Mouse (Mus musculus) lung, adult 18-20 months (tissue): Measurements from ENCODE around the gene Cgnl1.

ENCODE experiments used
- DNase-seq, 2 experiments: peaks; one replicate each; pipeline ENCODE4 v3.0.0; 2022; ENCODE audit warnings: mixed read lengths in 2 of 2

The Cgnl1 gene

GRCm38 (mm10) chr9:71766306-71766705 is 5.1 kb downstream of the Cgnl1 start:
- no peak for DNase-seq

GRCm38 (mm10) chr9:71764551-71764950 is 6.9 kb downstream of the Cgnl1 start:
- DNase-seq = no peak

DNA sequence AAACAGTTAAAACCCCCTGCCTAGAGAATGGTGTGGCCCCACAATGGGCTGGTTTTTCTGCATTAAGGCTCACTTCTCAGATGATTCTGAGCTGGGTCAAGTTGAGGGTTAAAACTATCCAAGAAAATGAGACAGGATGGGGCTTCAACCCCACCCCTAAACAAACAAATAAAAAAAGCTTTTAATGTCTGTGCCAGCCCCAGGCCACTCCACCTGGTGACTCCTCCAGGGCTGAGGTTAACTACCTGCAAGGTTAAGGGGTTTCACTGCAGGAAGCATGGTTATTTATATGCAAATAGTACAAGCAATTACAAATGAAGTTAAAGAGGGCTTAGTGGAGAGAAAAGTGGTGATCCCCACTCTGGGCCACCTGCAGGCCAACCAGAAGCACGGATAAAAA is 8.1 kb downstream of the Cgnl1 start:
- no peak for DNase-seq

DNA sequence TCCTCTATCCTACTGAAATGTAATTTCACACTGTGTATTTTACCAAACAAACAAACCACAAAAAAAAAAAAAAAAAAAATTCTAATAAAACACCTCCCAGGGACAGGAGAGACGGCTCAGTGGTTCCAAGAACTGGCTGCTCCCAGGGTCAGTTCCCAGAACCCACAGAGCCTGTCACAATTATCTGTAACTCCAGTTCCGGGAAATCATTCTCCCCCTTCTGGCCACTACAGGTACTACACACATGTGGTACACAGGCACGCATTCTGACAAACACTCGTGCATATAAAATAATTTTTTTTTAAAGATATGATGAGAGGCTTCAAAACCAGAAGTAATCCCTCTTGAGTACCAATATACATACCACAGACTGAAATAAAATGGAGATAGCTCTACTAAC is 9.7 kb downstream of the Cgnl1 start:
- DNase-seq = no peak

- no peak for DNase-seq
These were observed 10.8 kb downstream of the Cgnl1 start for GRCm38 (mm10) chr9:71760518-71761141.

- peak; percentile 71 to 75 for DNase-seq
These were observed 11.5 kb downstream of the Cgnl1 start for GRCm38 (mm10) chr9:71759893-71760292.

DNA sequence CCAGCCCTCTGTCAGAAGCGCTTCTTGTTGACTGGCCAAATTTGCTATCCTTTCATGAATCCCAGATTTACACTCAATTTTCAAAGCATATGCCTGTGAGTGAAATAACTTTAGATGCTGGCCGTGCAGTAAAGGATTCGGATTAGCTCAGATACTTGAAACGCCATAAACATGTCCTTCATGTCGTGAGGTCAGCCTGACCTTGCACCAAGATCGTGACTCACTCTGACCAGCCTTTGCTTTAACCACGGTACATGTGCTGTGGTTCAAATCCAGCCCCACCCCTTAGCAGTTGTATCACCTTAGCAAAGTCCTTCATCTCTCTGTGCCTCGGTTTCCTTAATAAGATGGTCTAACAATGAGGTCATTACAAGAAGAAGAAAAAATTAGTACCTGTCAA is 14.0 kb downstream of the Cgnl1 start:
- DNase-seq = no peak

DNA sequence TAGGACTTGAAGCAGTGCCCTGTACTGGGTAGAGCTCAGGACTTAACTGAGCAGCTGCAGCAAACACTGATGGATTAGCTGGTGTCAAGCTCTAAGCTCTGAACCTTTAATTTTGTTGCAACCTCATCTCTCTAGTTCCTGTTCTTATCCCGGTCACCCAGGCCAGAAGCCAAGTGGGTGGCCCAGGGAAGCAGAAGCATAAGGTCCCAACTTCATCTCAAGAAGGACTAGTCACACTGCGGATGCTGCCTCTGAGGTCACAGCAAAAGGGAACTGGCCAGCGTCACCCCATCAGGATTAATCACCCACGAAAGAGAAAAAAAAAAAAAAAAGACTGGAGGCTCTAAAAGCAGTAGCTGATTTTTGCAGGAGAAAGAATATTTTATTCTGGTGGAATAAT is 14.5 kb downstream of the Cgnl1 start:
- DNase-seq = peak in 1 of 2 experiments; percentile 20

DNA sequence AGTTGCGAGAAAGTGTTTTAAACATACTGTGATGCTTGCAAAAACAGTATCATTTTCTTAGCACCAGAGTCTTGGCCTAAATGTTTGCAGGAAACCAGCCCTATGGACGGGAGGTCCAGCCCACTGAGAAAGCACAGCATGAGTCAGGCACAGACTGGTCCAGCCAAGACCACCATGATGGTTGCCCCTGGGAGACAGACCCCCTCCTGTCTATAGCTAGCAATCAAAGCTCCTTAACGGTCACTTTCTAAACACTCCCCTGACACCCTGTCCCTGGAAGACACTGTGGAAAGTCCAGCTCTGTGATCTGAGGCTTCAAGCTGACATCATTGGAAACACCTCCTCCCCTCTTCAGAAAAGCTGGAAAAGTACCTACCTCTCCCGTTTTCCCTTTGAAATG is 17.4 kb downstream of the Cgnl1 start:
- DNase-seq = no peak

DNA sequence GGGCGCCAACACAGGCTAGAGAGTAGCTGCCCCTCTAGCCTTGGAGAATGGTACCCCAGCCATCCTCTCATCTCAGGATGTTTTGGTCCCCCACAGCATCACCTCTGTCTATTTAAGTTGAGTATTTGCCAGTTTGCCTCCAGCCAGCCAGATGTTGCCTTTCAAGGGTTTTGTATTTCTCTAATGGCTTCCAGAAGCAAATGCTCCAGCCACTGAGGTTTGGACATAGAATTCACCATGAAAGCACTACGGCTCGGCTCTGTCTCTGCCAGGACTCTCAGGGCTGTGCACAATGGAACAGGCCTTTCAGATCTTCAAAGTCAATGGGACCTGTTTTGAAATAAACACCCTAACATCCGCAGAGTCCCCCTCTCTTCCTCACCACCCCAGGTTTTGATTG is 17.9 kb downstream of the Cgnl1 start:
- DNase-seq = no peak

DNA sequence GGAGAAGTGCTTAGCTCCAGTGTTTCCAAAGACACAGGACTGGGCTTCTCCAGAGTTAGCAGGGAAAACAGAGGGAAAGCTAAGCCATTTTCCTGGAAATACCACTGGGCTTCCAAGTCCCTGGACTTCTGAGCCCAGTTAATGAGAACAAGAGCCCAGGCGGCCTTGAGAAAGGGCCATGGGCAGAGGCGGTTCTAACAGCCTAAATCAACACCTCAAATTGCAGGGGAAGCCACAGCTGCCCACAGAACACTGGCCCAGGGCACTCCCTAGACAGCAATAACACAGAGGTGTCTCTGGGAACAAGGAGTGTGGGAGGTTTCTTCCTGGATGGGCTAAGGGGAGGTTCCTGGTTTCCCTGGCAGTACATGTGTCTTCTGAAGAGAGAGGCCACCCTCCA is 18.3 kb downstream of the Cgnl1 start:
- DNase-seq = no peak

GRCm38 (mm10) chr9:71750015-71750672 is 21.3 kb downstream of the Cgnl1 start:
- DNase-seq = peak; percentile 79 to 83

DNA sequence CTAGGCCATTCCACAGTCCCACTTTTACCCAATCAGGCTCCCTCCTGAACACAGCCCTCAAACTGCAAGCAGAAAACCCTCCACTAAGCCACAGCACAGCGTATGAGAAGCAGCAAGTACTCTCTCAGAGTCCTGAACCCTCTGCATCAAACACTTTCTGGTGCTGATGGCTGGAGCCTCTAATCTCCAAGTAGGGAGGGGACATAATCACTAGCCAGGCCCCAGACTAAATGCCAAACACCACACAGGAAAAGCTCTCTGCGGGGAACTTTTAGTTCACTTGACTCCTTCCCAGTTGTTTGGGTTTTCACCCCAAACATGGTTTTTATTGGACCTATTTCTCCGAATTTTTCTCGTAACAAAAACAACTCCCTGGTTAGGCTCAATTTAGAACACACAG is 25.0 kb downstream of the Cgnl1 start:
- DNase-seq = no peak

- no peak for DNase-seq
These were observed 33.1 kb downstream of the Cgnl1 start for GRCm38 (mm10) chr9:71738081-71738930.

- peak in 1 of 2 experiments; percentile 21 for DNase-seq
These were observed 34.0 kb downstream of the Cgnl1 start for GRCm38 (mm10) chr9:71737257-71738023.

GRCm38 (mm10) chr9:71735886-71736285 is 35.5 kb downstream of the Cgnl1 start:
- DNase-seq = no peak

DNA sequence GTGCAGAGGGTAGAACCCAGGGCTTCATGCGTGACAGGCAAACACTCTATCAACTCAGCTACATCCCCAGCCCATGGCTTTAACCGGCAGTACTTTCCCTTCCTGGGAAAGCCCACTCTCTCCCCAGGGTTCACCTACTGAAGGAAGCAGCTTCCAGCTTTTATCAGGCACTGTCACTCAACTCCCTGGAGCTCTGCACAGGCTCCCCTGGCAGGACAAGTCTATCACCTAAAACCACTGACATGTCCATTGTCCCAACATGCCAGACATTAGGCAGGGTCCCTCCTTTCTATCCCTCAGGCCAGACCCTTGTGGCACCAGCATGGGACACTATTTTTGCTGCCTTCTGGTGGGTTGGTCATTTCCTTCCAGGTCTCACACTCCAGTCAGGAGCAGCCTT is 37.8 kb downstream of the Cgnl1 start:
- DNase-seq = no peak

GRCm38 (mm10) chr9:71728822-71729311 is 42.5 kb downstream of the Cgnl1 start:
- DNase-seq = no peak

DNA sequence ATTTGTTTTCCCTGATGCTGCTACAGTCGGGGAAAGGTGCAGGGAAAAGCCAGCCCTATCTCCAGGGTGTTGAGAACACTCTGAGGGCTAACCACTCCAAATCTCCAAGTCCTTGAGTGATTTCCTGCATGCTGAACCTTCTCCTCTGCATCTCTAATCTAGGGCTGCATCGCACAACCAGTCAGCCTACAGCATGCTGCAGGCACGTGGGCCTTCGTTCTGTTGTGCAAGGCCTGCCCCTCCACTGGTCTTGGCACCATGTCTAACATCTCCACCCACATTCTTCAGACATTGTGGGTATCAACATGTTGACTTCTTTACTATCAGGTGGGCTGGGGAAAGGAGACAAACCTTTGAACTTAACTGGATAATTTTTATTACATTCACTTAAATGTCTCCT is 44.2 kb downstream of the Cgnl1 start:
- DNase-seq = peak; percentile 34 to 39

DNA sequence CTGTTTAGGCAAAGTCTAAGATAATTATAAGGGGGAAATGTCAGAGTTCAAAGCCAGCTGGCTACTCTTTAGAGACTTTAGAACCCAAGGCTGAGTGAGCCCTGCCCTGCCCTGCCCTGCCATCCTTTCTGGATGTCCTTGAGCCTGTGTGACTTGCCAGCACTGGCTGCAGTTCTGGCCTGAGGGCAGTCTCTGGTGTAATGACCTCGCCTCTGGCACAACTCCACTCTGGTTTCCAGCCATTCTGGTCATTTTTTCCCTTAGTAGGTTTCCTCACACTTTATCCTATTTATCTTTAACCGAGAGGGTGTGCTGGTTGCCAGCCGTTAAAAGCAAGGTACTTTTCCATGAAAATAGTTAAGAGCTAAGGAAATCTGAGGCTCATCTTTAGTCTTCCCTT is 45.3 kb downstream of the Cgnl1 start:
- DNase-seq = peak; percentile 28 to 39

DNA sequence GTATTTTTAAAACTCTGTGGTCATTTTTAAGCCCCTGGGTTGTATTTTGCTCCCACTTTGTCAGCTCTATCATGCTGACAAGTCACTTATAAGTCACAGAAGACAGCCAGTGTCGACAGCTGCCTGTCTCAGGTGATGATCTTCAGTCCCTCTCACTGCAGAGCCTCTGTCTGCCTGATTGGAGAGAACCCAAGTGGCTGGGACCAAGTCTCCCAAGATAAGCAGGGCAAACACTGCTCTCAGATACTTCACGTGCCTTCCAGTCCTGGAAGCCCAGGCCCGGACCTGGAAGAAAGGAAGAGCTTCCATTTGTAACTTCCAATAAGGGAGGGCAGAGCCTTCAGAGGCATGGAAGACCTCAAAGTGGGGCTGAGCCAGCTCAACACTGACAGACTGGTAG is 49.0 kb downstream of the Cgnl1 start:
- peak; percentile 22 to 25 for DNase-seq

- DNase-seq = peak; percentile 49 to 55
These were observed 54.4 kb downstream of the Cgnl1 start for GRCm38 (mm10) chr9:71716995-71717394.

GRCm38 (mm10) chr9:71710776-71711175 is 60.6 kb downstream of the Cgnl1 start:
- DNase-seq = no peak
